In the genomic region with DNA sequence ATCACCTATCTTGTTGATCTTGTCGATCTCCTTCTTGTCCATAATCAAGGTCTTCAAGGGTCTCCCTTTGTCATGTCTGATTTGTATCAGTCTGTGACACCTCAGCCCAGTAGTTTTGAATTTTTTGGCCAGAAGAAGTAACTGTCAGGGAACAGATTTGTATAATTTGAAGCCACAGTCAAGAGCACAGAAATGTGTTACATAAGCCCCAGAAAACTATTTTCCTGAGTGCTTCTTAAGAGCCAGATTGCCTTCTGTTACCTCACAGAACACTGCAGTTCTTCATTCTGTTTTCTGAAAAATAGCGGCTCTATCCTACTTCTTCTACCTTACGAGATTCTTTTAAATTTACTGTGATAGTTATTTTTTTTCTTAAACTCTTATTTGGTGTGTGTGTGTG, we compare ENCODE assay signal across 20 mouse cellular contexts.
"Had no signal": no experiment of that assay in that cellular context is flagged by ENCODE, and none has a peak within 500 bp of the region (broad histone marks: within the 10 kb centered on the region; RNA-seq: fewer than 3 reads in every experiment).

No protein-coding gene starts in this region.

- H3K4me3 ChIP-seq: limb, embryonic 10.5 days; limb, embryonic 13.5 days; liver, embryonic 12.5 days; liver, embryonic 15.5 days; midbrain, embryonic 12.5 days; midbrain, embryonic 15.5 days; neural tube, embryonic 12.5 days; neural tube, embryonic 15.5 days; stomach, embryonic 15.5 days had no signal

- H3K4me1 ChIP-seq: liver, embryonic 12.5 days; liver, embryonic 15.5 days; midbrain, embryonic 15.5 days; neural tube, embryonic 15.5 days; stomach, embryonic 15.5 days had no signal

- DNase-seq: kidney, adult 18-20 months; kidney, adult 9 months; kidney, postnatal 14 days; kidney, postnatal 4 days; liver; lung, adult 2 months; lung, postnatal 14 days; lung, postnatal 4 days; spleen, adult 18-20 months; thymus, adult 18-20 months; thymus, postnatal 36 days had no signal

- H3K27ac ChIP-seq: limb, embryonic 10.5 days; limb, embryonic 13.5 days; liver, embryonic 12.5 days; liver, embryonic 15.5 days; midbrain, embryonic 12.5 days; midbrain, embryonic 15.5 days; neural tube, embryonic 12.5 days; neural tube, embryonic 15.5 days; stomach, embryonic 15.5 days had no signal
